Mouse (Mus musculus) intestine, postnatal 0 days (tissue): ENCODE data around the gene Ap3s2. TPM values are rescaled to one million over a fixed set of nuclear protein-coding genes. Genes with fewer than 3 reads are reported as not detected.
A peak's percentile ranks its signal among the peaks of the same experiment; 100 is the strongest.

Experiments
- ATAC-seq: fragments of 200-750 bp; cut with Nextera tagmentation; 2 replicates; pipeline ENCODE4 v1.8.0; 2017; ENCODE audit warnings: mild to moderate bottlenecking, moderate TSS enrichment, moderate library complexity
- H3K27ac ChIP-seq: fragments of 300-500 bp; sonication (generic); 2 replicates; pipeline ENCODE4 v1.5.1; 2014; ENCODE audit warnings: mild to moderate bottlenecking, low read depth, low read length, moderate library complexity
- H3K27me3 ChIP-seq: fragments of 300-500 bp; sonication (generic); replicated peaks from 2 replicates; pipeline ENCODE4 v1.6.1; 2014; ENCODE audit warnings: low read length, mixed read lengths; ENCODE audit not compliant: control insufficient read depth, insufficient read depth
- H3K36me3 ChIP-seq: fragments of 300-500 bp; sonication (generic); 2 replicates; pipeline ENCODE4 v1.6.1; 2014; ENCODE audit warnings: mild to moderate bottlenecking, moderate library complexity; ENCODE audit not compliant: control insufficient read depth, insufficient read depth
- H3K4me1 ChIP-seq: fragments of 300-500 bp; sonication (generic); replicated peaks from 2 replicates; pipeline ENCODE4 v1.6.1; 2014; ENCODE audit warnings: antibody characterized with exemption, low read length, mixed read lengths; ENCODE audit not compliant: control insufficient read depth, insufficient read depth
- H3K4me2 ChIP-seq: fragments of 300-500 bp; sonication (generic); replicated peaks from 2 replicates; pipeline ENCODE4 v1.6.1; 2014; ENCODE audit warnings: low read depth, mild to moderate bottlenecking, moderate library complexity
- H3K4me3 ChIP-seq: fragments of 300-500 bp; sonication (generic); 2 replicates; pipeline ENCODE4 v1.5.1; 2014; ENCODE audit warnings: low read depth, low read length
- H3K9ac ChIP-seq: fragments of 300-500 bp; sonication (generic); 2 replicates; pipeline ENCODE4 v1.6.1; 2014; ENCODE audit warnings: mild to moderate bottlenecking, low read depth, low read length
- H3K9me3 ChIP-seq: fragments of 300-500 bp; sonication (generic); 2 replicates; pipeline ENCODE4 v1.6.1; 2016; ENCODE audit warnings: mixed run types; ENCODE audit not compliant: control insufficient read depth
- CTCF ChIP-seq: sonication (generic); IDR thresholded peaks from 2 replicates; pipeline ENCODE4 v1.5.1; 2016; ENCODE audit warnings: low read depth, mild to moderate bottlenecking, control low read depth, antibody characterized with exemption, moderate library complexity
- WGBS: fragments of 180-500 bp; shearing (Covaris S2); extraction: QIAGEN DNeasy Blood & Tissue Kit; methylation state at CpG from one replicate; pipeline ENCODE4 v1.1.7; 2014; 5-methylcytosine and 5-hydroxymethylcytosine counted together
- polyA plus RNA-seq: library from polyadenylated mRNA; unstranded; fragments of >200 nt; fragmentation: Nextera tagmentation; extraction: Ambion mirVana; gene quantifications from 2 replicates; pipeline ENCODE4 v1.2.1, GENCODE M21; 2015

Gene Ap3s2
- polyA plus RNA-seq, 1 experiment from 2014 or later: 21.3 TPM

GRCm38 (mm10) chr7:79950236-79950635 lies 29.8 kb upstream of the Ap3s2 start:
- Histone ChIP-seq H3K9me3 (no peaks in the 10 kb centered on the region), H3K4me2 (no peak overlapping the region), H3K9ac (no peak overlapping the region), H3K27me3 (no peaks in the 10 kb centered on the region), H3K36me3 (no peaks in the 10 kb centered on the region), H3K4me3 (no peak overlapping the region), H3K27ac (no peak overlapping the region), H3K4me1 (no peaks in the 10 kb centered on the region)
- WGBS: 68% methylated on average over 6 of the region's 6 CpGs
- no peak for TF ChIP-seq CTCF
- no peak for ATAC-seq

- no peaks in the 10 kb centered on the region for H3K27me3 ChIP-seq
- H3K27ac ChIP-seq: peak overlapping the region; percentile 97
- no peaks in the 10 kb centered on the region for H3K9me3 ChIP-seq
- H3K4me1 ChIP-seq: peaks cover 3% of the 10 kb centered on the region; the same call in 1 of the 2 replicates
- peak overlapping the region; percentile 95 for H3K4me2 ChIP-seq
- ATAC-seq: peak; percentile 98
- peak overlapping the region; percentile 62 for H3K4me3 ChIP-seq
- TF ChIP-seq CTCF: no peak
- WGBS: 7% methylated on average over 19 of the region's 19 CpGs
- H3K9ac ChIP-seq: peak overlapping the region; percentile 83
- peaks cover 10% of the 10 kb centered on the region; the same call in 1 of the 2 replicates for H3K36me3 ChIP-seq
These were observed 15.2 kb upstream of the Ap3s2 start for GRCm38 (mm10) chr7:79935511-79936205.

- H3K36me3 ChIP-seq: peaks cover 13% of the 10 kb centered on the region; the same call in 1 of the 2 replicates
- no peaks in the 10 kb centered on the region for H3K9me3 ChIP-seq
- H3K4me3 ChIP-seq: peak within 1 kb of the TSS; percentile 62
- H3K27ac ChIP-seq: peak within 1 kb of the TSS; percentile 97
- peaks cover 3% of the 10 kb centered on the region; the same call in 1 of the 2 replicates for H3K4me1 ChIP-seq
- H3K27me3 ChIP-seq: no peaks in the 10 kb centered on the region
- TF ChIP-seq CTCF: peak; percentile 29; the same call in 1 of the 2 replicates
- 1% methylated on average over 32 of the region's 32 CpGs for WGBS
- H3K4me2 ChIP-seq: peak within 1 kb of the TSS; percentile 95
- peak within 1 kb of the TSS; percentile 83 for H3K9ac ChIP-seq
- ATAC-seq: peak; percentile 84
These were observed 14.5 kb upstream of the Ap3s2 start, which contains the start of gene Arpin for GRCm38 (mm10) chr7:79934862-79935510. Gene Arpin, minus strand, starts transcription at chr7:79935359.

GRCm38 (mm10) chr7:79934461-79934860 lies 14.0 kb upstream of the Ap3s2 start:
- no peak for ATAC-seq
- H3K9ac ChIP-seq: peak overlapping the region; percentile 83
- TF ChIP-seq CTCF: no peak
- peaks cover 3% of the 10 kb centered on the region; the same call in 1 of the 2 replicates for H3K4me1 ChIP-seq
- H3K9me3 ChIP-seq: no peaks in the 10 kb centered on the region
- no peaks in the 10 kb centered on the region for H3K27me3 ChIP-seq
- WGBS: 25% methylated on average over 5 of the region's 5 CpGs
- H3K36me3 ChIP-seq: peaks cover 17% of the 10 kb centered on the region; the same call in 1 of the 2 replicates
- peak overlapping the region; percentile 62 for H3K4me3 ChIP-seq
- H3K27ac ChIP-seq: peak overlapping the region; percentile 97
- H3K4me2 ChIP-seq: peak overlapping the region; percentile 95

GRCm38 (mm10) chr7:79928516-79929052 lies 8.1 kb upstream of the Ap3s2 start:
- H3K36me3 ChIP-seq: peaks cover 49% of the 10 kb centered on the region
- H3K9ac ChIP-seq: no peak overlapping the region
- no peak overlapping the region for H3K27ac ChIP-seq
- 89% methylated on average over 2 of the region's 2 CpGs for WGBS
- no peak overlapping the region for H3K4me3 ChIP-seq
- H3K4me2 ChIP-seq: no peak overlapping the region
- H3K4me1 ChIP-seq: no peaks in the 10 kb centered on the region
- peak; percentile 13; the same call in 1 of the 2 replicates for TF ChIP-seq CTCF
- ATAC-seq: no peak
- no peaks in the 10 kb centered on the region for H3K9me3 ChIP-seq
- H3K27me3 ChIP-seq: no peaks in the 10 kb centered on the region

GRCm38 (mm10) chr7:79914556-79914955 lies 5.9 kb downstream of the Ap3s2 start:
- no peak for ATAC-seq
- H3K4me2 ChIP-seq: no peak overlapping the region
- no peak overlapping the region for H3K27ac ChIP-seq
- 60% methylated on average over 3 of the region's 3 CpGs for WGBS
- peaks cover 38% of the 10 kb centered on the region for H3K36me3 ChIP-seq
- H3K27me3 ChIP-seq: no peaks in the 10 kb centered on the region
- TF ChIP-seq CTCF: peak; percentile 88
- H3K9me3 ChIP-seq: no peaks in the 10 kb centered on the region
- H3K9ac ChIP-seq: no peak overlapping the region
- H3K4me3 ChIP-seq: no peak overlapping the region
- H3K4me1 ChIP-seq: no peaks in the 10 kb centered on the region
